11 mouse cellular contexts compared by ENCODE assay signal in the genomic region with DNA sequence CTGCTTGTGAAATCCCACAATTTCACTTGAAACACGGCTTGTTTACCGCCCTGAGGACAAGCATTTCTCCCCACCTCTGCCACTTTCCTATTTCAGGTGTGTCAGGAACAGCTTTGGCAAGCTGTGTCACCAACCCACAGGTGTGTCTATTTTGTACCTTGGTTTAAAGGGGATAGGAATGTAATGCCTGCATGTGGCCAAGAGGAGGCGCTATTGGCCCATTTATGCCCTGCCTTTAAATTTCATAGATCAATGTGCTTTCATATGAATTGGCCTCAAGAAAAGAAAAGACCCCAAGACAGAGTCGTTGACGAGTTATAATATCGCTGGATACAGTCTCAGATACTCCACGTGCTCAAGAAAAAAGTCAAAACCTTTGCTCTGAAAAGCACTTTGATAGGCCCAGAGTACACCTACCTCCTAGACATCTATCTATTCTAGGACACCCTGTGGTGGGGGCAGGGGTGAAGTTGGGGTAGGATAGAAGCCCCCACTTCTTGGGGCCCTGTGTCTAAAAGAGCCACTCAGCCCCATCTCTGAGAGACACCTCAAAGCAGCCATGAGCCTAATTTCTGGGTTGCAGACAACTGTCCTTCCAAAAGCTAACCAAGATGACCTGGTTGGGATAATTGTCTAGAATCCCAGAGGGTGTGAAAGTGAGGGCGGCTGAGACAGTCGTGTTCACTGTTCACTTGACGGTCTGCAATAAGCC. TPM values are rescaled to one million over a fixed set of nuclear protein-coding genes. Genes with fewer than 3 reads are reported as not detected.
DNase-seq lines count a peak whose midpoint lies in the region; ATAC-seq and TF ChIP-seq lines count a peak whose summit lies in the region.
"Had no signal": no experiment of that assay in that cellular context is flagged by ENCODE, and none has a peak within 500 bp of the region (broad histone marks: within the 10 kb centered on the region; RNA-seq: fewer than 3 reads in every experiment).

No protein-coding gene starts in this region.

- no peaks in the 10 kb centered on the region for H3K4me1 ChIP-seq in kidney, adult 2 months (ENCODE audit: control insufficient read depth, insufficient read depth, low read length)
- H3K4me1 ChIP-seq in kidney, embryonic 15.5 days: no peaks in the 10 kb centered on the region
- H3K4me1 ChIP-seq in embryonic facial prominence, embryonic 11.5 days (ENCODE audit: control insufficient read depth, insufficient read depth, low read length): no peaks in the 10 kb centered on the region; the same call in 1 of the 2 replicates
- no peaks in the 10 kb centered on the region for H3K4me1 ChIP-seq in stomach, postnatal 0 days (replicated peaks; ENCODE audit: control insufficient read depth, insufficient read depth)

- ATAC-seq in kidney, embryonic 15.5 days (replicated peaks; ENCODE audit: low FRiP score): no peak
- no peak for ATAC-seq in embryonic facial prominence, embryonic 11.5 days (replicated peaks; ENCODE audit: insufficient number of reproducible peaks, low FRiP score, low TSS enrichment, low read depth)
- no peak for ATAC-seq in stomach, postnatal 0 days (ENCODE audit: low FRiP score, low TSS enrichment)

- no peak for TF ChIP-seq EP300 in stomach, postnatal 0 days (optimal IDR thresholded peaks at IDR 0.05)

- no peaks in the 10 kb centered on the region for H3K27me3 ChIP-seq in kidney, adult 2 months (replicated peaks; ENCODE audit: control insufficient read depth, insufficient read depth, low read length)
- H3K27me3 ChIP-seq in kidney, embryonic 15.5 days: no peaks in the 10 kb centered on the region
- H3K27me3 ChIP-seq in embryonic facial prominence, embryonic 11.5 days (ENCODE audit: control insufficient read depth, insufficient read depth, low read length): no peaks in the 10 kb centered on the region
- H3K27me3 ChIP-seq in stomach, postnatal 0 days (ENCODE audit: control insufficient read depth, insufficient read depth, low read length): no peaks in the 10 kb centered on the region
- H3K27me3 ChIP-seq: neural tube, embryonic 12.5 days had no signal

- no peak overlapping the region for H3K4me3 ChIP-seq in kidney, adult 2 months (ENCODE audit: insufficient read depth, low read depth, low read length)
- no peak overlapping the region for H3K4me3 ChIP-seq in kidney, embryonic 15.5 days (replicated peaks)
- H3K4me3 ChIP-seq in embryonic facial prominence, embryonic 11.5 days (ENCODE audit: low read depth, low read length): no peak overlapping the region
- H3K4me3 ChIP-seq in stomach, postnatal 0 days (ENCODE audit: low read depth, low read length): no peak overlapping the region
- H3K4me3 ChIP-seq: erythroblast, embryonic 14.5 days; neural tube, embryonic 12.5 days had no signal

- TF ChIP-seq CTCF in kidney, adult 2 months (conservative IDR thresholded peaks at IDR 0.05; ENCODE audit: insufficient read depth, insufficient read length, low read depth, low read length): peak; percentile 50
- TF ChIP-seq CTCF in stomach, postnatal 0 days (IDR thresholded peaks at IDR 0.05; ENCODE audit: low read depth): peak; percentile 76

- H3K9ac ChIP-seq in kidney, embryonic 15.5 days: no peak overlapping the region
- no peak overlapping the region for H3K9ac ChIP-seq in embryonic facial prominence, embryonic 11.5 days (replicated peaks; ENCODE audit: low read length)
- H3K9ac ChIP-seq in stomach, postnatal 0 days (ENCODE audit: low read length): no peak overlapping the region
- H3K9ac ChIP-seq: neural tube, embryonic 12.5 days had no signal

- intact Hi-C loops in left cerebral cortex, postnatal 14 days (cut with DNase I): loop anchor here (5.0 kb wide), 1 partner anchor 71 kb away; the partner anchor contains the start of gene Rpl14

- DNase-seq in kidney, adult 2 months: no peak
- peak; percentile 57 for DNase-seq in thymus, postnatal 4 days
- no peak for DNase-seq in thymus, adult 18-20 months
- peak; percentile 54 for DNase-seq in embryonic facial prominence, embryonic 11.5 days (ENCODE audit: low spot score)
- DNase-seq in stomach, postnatal 0 days (ENCODE audit: low spot score): peak; percentile 49
- DNase-seq in adipocyte (ENCODE audit: low spot score): no peak
- no peak for DNase-seq in left cerebral cortex, postnatal 14 days (ENCODE audit: low spot score in 2 of 2)

- no peak for TF ChIP-seq POLR2A in kidney, adult 2 months (IDR thresholded peaks at IDR 0.05; ENCODE audit: low read depth, low read length)

- no peaks in the 10 kb centered on the region for H3K36me3 ChIP-seq in kidney, adult 2 months (ENCODE audit: control insufficient read depth, insufficient read depth, low read length)
- H3K36me3 ChIP-seq in kidney, embryonic 15.5 days: peaks cover 2% of the 10 kb centered on the region
- H3K36me3 ChIP-seq in embryonic facial prominence, embryonic 11.5 days (replicated peaks; ENCODE audit: control insufficient read depth, insufficient read depth, low read depth, low read length): no peaks in the 10 kb centered on the region
- H3K36me3 ChIP-seq in stomach, postnatal 0 days (ENCODE audit: control insufficient read depth, insufficient read depth, low read length): 0 out of 2 replicates have a peak, but pooled peaks cover 2% of the 10 kb centered on the region

- WGBS in kidney, adult 2 months: 39% methylated on average over 10 of the region's 10 CpGs
- WGBS in kidney, embryonic 15.5 days: 40% methylated on average over 10 of the region's 10 CpGs
- WGBS in embryonic facial prominence, embryonic 11.5 days: 34% methylated on average over 10 of the region's 10 CpGs
- WGBS in stomach, postnatal 0 days: 35% methylated on average over 10 of the region's 10 CpGs

- H3K9me3 ChIP-seq in kidney, embryonic 15.5 days (replicated peaks): no peaks in the 10 kb centered on the region
- no peaks in the 10 kb centered on the region for H3K9me3 ChIP-seq in embryonic facial prominence, embryonic 11.5 days (replicated peaks; ENCODE audit: control insufficient read depth, low read length)
- no peaks in the 10 kb centered on the region for H3K9me3 ChIP-seq in stomach, postnatal 0 days (ENCODE audit: control insufficient read depth, low read length)
- H3K9me3 ChIP-seq: neural tube, embryonic 12.5 days had no signal

- H3K4me2 ChIP-seq in kidney, embryonic 15.5 days: no peak overlapping the region
- no peak overlapping the region for H3K4me2 ChIP-seq in embryonic facial prominence, embryonic 11.5 days (ENCODE audit: low read depth, low read length)
- no peak overlapping the region for H3K4me2 ChIP-seq in stomach, postnatal 0 days (replicated peaks; ENCODE audit: low read depth)
- H3K4me2 ChIP-seq: neural tube, embryonic 12.5 days had no signal

- H3K27ac ChIP-seq in kidney, adult 2 months (ENCODE audit: insufficient read depth, low read depth, low read length): no peak overlapping the region
- H3K27ac ChIP-seq in kidney, embryonic 15.5 days: no peak overlapping the region
- no peak overlapping the region for H3K27ac ChIP-seq in embryonic facial prominence, embryonic 11.5 days (replicated peaks; ENCODE audit: low read depth, low read length)
- no peak overlapping the region for H3K27ac ChIP-seq in stomach, postnatal 0 days (replicated peaks)
- H3K27ac ChIP-seq: neural tube, embryonic 12.5 days had no signal

RNA-seq across cellular contexts. Expression of gene Eif1b, which starts 9.3 kb away (rescaled TPM):
- 40.7 and 41.0 TPM in 2 replicates for polyA plus RNA-seq in kidney, adult 2 months (2012; rRNA removed)
- polyA plus RNA-seq in kidney, embryonic 15.5 days (2015; fragmentation: Nextera tagmentation; extraction: Ambion mirVana): 158 and 175 TPM in 2 replicates
- 245 and 261 TPM in 2 replicates for polyA plus RNA-seq in embryonic facial prominence, embryonic 11.5 days (2014; fragmentation: Nextera tagmentation; extraction: Ambion mirVana)
- polyA plus RNA-seq in stomach, postnatal 0 days (2015; fragmentation: Nextera tagmentation; extraction: Ambion mirVana): 93.3 and 112 TPM in 2 replicates
- total RNA-seq in left cerebral cortex, postnatal 14 days (2021): 100 to 1,000 TPM; 173 to 174 TPM

RNA-seq across cellular contexts. Expression of gene Entpd3, which starts 38.3 kb away (rescaled TPM):
- polyA plus RNA-seq in kidney, adult 2 months (2012; rRNA removed): 0.53 and 0.64 TPM in 2 replicates
- polyA plus RNA-seq in kidney, embryonic 15.5 days (2015; fragmentation: Nextera tagmentation; extraction: Ambion mirVana): 1.5 and 2.0 TPM in 2 replicates
- 0.53 and 1.1 TPM in 2 replicates for polyA plus RNA-seq in embryonic facial prominence, embryonic 11.5 days (2014; fragmentation: Nextera tagmentation; extraction: Ambion mirVana)
- 2.1 and 2.3 TPM in 2 replicates for polyA plus RNA-seq in stomach, postnatal 0 days (2015; fragmentation: Nextera tagmentation; extraction: Ambion mirVana)
- total RNA-seq in left cerebral cortex, postnatal 14 days (2021): 1 to 10 TPM; 3.1 to 4.7 TPM
- total RNA-seq: heart, postnatal 10 days had no signal

Comparison
In these comparisons a context has a peak if more than half of its experiments do, and no peak if none do; other contexts are left out.
1. DNase-seq: peak in thymus, postnatal 4 days (single experiment), embryonic facial prominence, embryonic 11.5 days (single experiment) and stomach, postnatal 0 days (single experiment); none in kidney, adult 2 months (single experiment), thymus, adult 18-20 months (0 of 2), adipocyte (single experiment) and left cerebral cortex, postnatal 14 days (0 of 2).